Mouse (Mus musculus) c-Kit-positive CD71-positive TER-119-negative erythroid progenitor cells, embryonic 14.5 days (primary cell): ENCODE results near the gene Gramd2.
A peak's percentile ranks its signal among the peaks of the same experiment; 100 is the strongest.

ENCODE experiments used
- DNase-seq: peaks from one replicate; pipeline ENCODE4 v3.0.0-alpha.2; 2013; ENCODE audit warnings: low read depth

Gramd2 gene

GRCm38 (mm10) chr9:59679678-59680533 is at the start of gene Gramd2:
Gramd2 (plus strand) TSS chr9:59680144.
- DNase-seq, result no peak

GRCm38 (mm10) chr9:59638372-59638771 is 41.6 kb upstream of the Gramd2 start:
- DNase-seq, result no peak

GRCm38 (mm10) chr9:59639936-59640335 is 40.0 kb upstream of the Gramd2 start:
- DNase-seq, result no peak

GRCm38 (mm10) chr9:59641320-59641719 is 38.6 kb upstream of the Gramd2 start:
- no peak for DNase-seq

GRCm38 (mm10) chr9:59649911-59650310 is 30.0 kb upstream of the Gramd2 start:
- DNase-seq, result no peak

GRCm38 (mm10) chr9:59653371-59653770 is 26.6 kb upstream of the Gramd2 start:
- no peak for DNase-seq

GRCm38 (mm10) chr9:59654450-59654983 is 25.4 kb upstream of the Gramd2 start:
- no peak for DNase-seq

GRCm38 (mm10) chr9:59655958-59656634 is 23.8 kb upstream of the Gramd2 start, which contains the start of gene Pkm:
Pkm (plus strand) TSS chr9:59656368.
- peak; percentile 82 for DNase-seq

- DNase-seq, result no peak
Measured at GRCm38 (mm10) chr9:59656635-59657617, 23.0 kb upstream of the Gramd2 start.

GRCm38 (mm10) chr9:59658146-59658545 is 21.8 kb upstream of the Gramd2 start:
- no peak for DNase-seq

- DNase-seq, result peak; percentile 79
Measured at GRCm38 (mm10) chr9:59659036-59660026, 20.6 kb upstream of the Gramd2 start.

- no peak for DNase-seq
Measured at GRCm38 (mm10) chr9:59660421-59660820, 19.5 kb upstream of the Gramd2 start.

- DNase-seq, result no peak
Measured at GRCm38 (mm10) chr9:59661298-59661975, 18.5 kb upstream of the Gramd2 start.

- DNase-seq, result no peak
Measured at GRCm38 (mm10) chr9:59663226-59663625, 16.7 kb upstream of the Gramd2 start.

- no peak for DNase-seq
Measured at GRCm38 (mm10) chr9:59663957-59664356, 16.0 kb upstream of the Gramd2 start.

- no peak for DNase-seq
Measured at GRCm38 (mm10) chr9:59664664-59665256, 15.2 kb upstream of the Gramd2 start.

GRCm38 (mm10) chr9:59666016-59666415 is 13.9 kb upstream of the Gramd2 start:
- DNase-seq, result no peak

- no peak for DNase-seq
Measured at GRCm38 (mm10) chr9:59666813-59667212, 13.1 kb upstream of the Gramd2 start.

GRCm38 (mm10) chr9:59667250-59667649 is 12.7 kb upstream of the Gramd2 start:
- DNase-seq, result no peak
